Mouse (Mus musculus) CH12.LX (cell line): ENCODE results near the gene Itprip.

ENCODE experiments used
- CHD2 ChIP-seq: IDR thresholded peaks from 2 replicates; pipeline ENCODE4 v1.6.1; 2011; ENCODE audit warnings: low read length, improper control_type of control experiment
- CTCF ChIP-seq, 2 experiments: IDR thresholded peaks in 1 of 2; conservative IDR thresholded peaks in 1 of 2; 2 replicates each; pipeline ENCODE4 v1.5.1; 2011 to 2012; ENCODE audit warnings: low read depth in 2 of 2, low read length in 2 of 2, improper control_type of control experiment in 1 of 2, inconsistent platforms in 1 of 2, mild to moderate bottlenecking in 1 of 2, moderate library complexity in 1 of 2
- EP300 ChIP-seq: IDR thresholded peaks from 2 replicates; pipeline ENCODE4 v1.6.1; 2011; ENCODE audit warnings: low read length, improper control_type of control experiment
- HCFC1 ChIP-seq: IDR thresholded peaks from 2 replicates; pipeline ENCODE4 v1.6.1; 2012; ENCODE audit warnings: low read depth, mild to moderate bottlenecking, inconsistent platforms, low read length, improper control_type of control experiment
- MAFK ChIP-seq: IDR thresholded peaks from 2 replicates; pipeline ENCODE4 v1.6.1; 2011; ENCODE audit warnings: low read length, improper control_type of control experiment; ENCODE audit not compliant: insufficient replicate concordance
- MAZ ChIP-seq: IDR thresholded peaks from 2 replicates; pipeline ENCODE4 v1.6.1; 2012; ENCODE audit warnings: low read depth, mild to moderate bottlenecking, inconsistent platforms, low read length, improper control_type of control experiment, moderate library complexity
- POLR2A ChIP-seq: IDR thresholded peaks from 2 replicates; pipeline ENCODE4 v1.6.1; 2011; ENCODE audit warnings: low read depth, mild to moderate bottlenecking, improper control_type of control experiment, low read length
- RCOR1 ChIP-seq: conservative IDR thresholded peaks from 2 replicates; pipeline ENCODE4 v1.6.1; 2012; ENCODE audit warnings: low read depth, mild to moderate bottlenecking, inconsistent platforms, low read length, improper control_type of control experiment
- SMC3 ChIP-seq: IDR thresholded peaks from 2 replicates; pipeline ENCODE4 v1.6.1; 2011; ENCODE audit warnings: low read depth, low read length, improper control_type of control experiment
- USF1 ChIP-seq: IDR thresholded peaks from 2 replicates; pipeline ENCODE4 v1.6.1; 2014; ENCODE audit warnings: low read depth, mild to moderate bottlenecking, inconsistent platforms, low read length, improper control_type of control experiment
- ZC3H11A ChIP-seq: IDR thresholded peaks from 2 replicates; pipeline ENCODE4 v1.6.1; 2012; ENCODE audit warnings: low read depth, mild to moderate bottlenecking, inconsistent platforms, low read length, improper control_type of control experiment
- ZMIZ1 ChIP-seq: IDR thresholded peaks from 2 replicates; pipeline ENCODE4 v1.6.1; 2012; ENCODE audit warnings: low read depth, mild to moderate bottlenecking, inconsistent platforms, low read length, improper control_type of control experiment

DNA sequence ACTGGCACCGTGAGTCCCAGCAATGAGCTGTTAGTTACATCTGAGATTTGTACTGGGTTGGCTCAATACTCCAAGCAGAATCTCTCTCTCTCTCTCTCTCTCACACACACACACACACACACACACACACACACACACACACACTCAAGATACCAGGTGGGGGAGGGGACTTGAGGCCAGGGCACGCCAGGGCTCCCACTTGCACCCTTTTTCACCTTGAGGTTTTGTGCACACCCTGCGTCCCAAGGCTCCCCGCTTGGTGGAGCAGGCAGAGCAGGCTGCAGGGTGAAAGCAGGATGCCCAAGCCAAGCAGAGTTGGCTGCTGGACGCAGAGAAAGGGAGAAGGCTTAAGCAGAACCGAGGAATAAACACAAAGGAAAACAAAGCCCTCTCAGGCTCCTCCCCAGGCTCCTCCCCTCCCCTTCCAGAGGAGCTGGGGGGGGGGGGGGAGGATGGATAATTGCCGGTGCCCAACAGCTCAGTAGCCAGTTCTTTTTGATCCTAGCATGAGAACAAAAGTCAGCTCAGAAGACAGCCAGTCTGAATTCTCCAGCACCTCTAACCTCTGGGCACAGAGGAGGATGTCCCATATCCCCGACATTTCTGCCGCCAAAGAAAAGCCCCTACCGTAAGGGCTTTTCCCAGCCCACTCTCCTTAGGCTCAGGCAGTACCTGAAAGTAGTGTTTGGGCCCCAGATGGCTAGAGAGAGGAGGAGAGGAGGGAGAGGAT is 9.5 kb downstream of the Itprip start:
- no peak for TF ChIP-seq CTCF (conservative IDR thresholded peaks at IDR 0.05 in 1 of 2, IDR thresholded peaks at IDR 0.05 in 1 of 2; ENCODE audit: low read depth in 2 of 2, low read length in 2 of 2)
- TF ChIP-seq ZMIZ1 = no peak
- TF ChIP-seq SMC3 = no peak
- no peak for TF ChIP-seq MAZ
- TF ChIP-seq USF1 = no peak
- no peak for TF ChIP-seq POLR2A
- no peak for TF ChIP-seq RCOR1
- TF ChIP-seq MAFK = no peak
- TF ChIP-seq ZC3H11A = no peak
- TF ChIP-seq EP300 = no peak
- no peak for TF ChIP-seq HCFC1
- TF ChIP-seq CHD2 = no peak
